Mouse (Mus musculus): ENCODE measurements around the gene Pla2g15.

Pla2g15 gene

DNA sequence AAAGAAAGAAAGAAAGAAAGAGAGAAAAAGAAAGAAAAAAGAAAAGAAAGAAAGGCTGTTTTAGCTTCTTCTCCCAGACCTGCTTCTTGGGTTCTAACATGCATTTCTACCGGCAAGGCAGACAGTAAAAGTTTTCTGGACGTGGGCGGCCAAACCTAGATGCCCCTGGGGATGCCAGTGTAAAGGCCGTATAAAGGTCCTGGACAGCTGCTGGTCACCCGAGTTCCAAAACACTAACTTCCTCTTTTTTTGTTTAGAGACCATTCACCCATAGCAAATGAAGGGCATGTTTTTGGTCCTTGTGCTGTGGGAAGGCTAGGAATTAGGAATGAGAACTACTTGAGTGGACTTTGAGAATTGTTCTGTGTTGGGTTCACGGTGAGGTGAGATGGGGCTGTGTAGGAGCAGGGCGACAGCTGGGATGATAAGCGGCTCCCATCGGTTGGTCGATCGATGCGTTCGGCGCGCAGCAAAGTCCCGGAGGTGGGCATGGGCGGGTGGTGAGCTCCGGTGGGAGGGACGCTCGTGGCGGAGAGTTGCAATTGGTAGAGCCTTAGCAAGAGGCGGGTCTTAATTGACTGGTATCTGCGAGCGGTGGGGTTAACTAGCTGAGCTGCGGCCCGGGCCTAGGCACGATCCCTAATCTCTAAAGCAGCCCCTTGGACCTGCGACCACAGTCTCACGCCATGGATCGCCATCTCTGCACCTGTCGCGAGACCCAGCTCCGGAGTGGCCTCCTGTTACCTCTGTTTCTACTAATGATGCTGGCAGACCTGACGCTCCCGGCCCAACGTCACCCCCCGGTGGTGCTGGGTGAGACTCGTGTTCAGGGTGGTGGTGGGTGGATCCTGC, at the start of gene Pla2g15:
Gene Pla2g15 (plus strand): TSS at position 599 of the 852 bp plus-strand sequence.
- in situ Hi-C loops (cut with MboI, MseI): no loop called here

DNA sequence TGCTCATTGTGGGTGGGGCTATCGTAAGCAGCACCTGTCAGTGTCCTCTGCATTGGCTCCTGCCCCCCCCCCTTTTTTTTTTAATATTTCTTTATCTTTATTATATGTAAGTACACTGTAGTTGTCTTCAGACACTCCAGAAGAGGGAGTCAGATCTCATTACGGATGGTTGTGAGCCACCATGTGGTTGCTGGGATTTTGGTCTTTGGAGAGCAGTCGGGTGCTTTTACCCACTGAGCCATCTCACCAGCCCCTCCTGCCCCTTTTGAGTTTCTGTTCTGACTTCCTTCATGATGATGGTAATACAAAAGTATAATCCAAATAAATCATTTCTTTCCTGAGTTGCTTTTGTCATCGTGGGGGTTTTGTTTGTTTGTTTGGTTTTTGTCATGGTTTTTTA, 47.9 kb upstream of the Pla2g15 start:
- in situ Hi-C loops (cut with MboI, MseI): no loop called here

DNA sequence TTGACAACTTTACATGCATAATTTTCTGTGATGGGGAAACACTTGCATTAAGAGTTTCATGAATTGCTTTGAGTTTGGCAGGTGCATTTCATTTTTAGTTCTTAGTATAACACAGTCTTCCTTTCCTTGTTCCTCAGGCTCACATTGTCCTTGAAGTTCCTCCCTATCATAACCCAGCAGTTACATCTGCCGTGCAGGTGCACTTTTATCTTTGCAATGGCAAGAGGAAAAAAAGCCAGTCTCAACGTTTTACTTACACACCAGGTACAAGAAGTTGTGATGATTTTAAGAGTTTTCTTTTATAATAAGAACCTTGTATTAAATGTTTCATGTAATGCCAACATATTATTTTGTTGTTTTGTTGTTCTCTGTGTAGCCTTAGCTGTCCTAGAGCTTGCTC, 46.3 kb upstream of the Pla2g15 start:
- in situ Hi-C loops (cut with MboI, MseI): no loop called here

DNA sequence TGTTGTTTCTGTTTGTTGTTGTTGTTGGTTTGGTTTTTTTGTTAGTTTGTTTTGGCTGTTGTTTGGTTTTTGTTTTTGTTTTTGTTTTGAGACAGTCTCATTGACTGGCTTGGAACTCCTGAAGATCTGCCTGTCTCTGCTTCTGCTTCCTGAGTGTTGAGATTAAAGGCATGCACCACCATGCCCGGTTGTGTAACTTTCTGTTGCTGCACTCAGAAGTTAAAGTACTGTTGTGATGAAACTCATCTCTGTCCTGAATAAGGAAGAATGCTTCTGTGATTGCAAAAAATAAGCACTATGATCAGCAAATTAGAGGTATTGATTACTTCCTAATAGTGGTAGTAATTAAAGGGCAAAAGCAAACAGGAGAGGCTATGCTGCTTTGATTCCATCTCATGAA, 44.0 kb upstream of the Pla2g15 start:
- in situ Hi-C loops (cut with MboI, MseI): no loop called here

DNA sequence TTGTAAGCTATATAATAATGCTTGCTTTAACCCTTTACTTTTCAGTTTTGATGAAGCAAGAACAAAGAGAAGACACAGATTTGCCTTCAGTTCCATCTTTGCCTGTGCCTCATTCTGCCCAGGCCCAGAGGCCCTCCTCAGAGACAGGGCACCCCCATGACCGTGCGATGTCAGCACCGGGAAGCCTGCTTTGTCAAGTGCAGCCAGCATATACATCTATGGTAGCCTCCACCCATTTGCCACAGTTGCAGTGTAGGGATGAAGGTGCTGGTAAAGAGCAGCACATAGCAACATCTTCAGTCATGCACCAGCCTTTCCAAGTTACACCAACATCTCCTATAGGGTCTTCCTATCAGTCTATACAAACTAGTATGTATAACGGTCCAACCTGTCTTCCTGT, 42.1 kb upstream of the Pla2g15 start:
- in situ Hi-C loops (cut with MboI, MseI): no loop called here

DNA sequence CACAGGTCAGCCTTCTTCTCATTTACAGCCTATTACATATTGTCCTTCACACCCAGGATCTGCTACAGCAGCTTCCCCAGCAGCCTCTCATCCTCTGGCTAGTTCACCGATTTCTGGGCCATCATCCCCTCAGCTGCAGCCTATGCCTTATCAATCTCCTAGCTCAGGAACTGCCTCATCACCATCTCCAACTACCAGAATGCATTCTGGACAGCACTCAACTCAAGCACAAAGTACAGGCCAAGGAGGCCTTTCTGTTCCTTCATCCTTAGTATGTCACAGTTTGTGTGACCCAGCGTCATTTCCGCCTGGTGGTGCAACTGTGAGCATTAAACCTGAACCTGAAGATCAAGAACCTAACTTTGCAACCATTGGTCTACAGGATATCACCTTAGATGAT, 41.5 kb upstream of the Pla2g15 start:
- in situ Hi-C loops (cut with MboI, MseI): no loop called here

DNA sequence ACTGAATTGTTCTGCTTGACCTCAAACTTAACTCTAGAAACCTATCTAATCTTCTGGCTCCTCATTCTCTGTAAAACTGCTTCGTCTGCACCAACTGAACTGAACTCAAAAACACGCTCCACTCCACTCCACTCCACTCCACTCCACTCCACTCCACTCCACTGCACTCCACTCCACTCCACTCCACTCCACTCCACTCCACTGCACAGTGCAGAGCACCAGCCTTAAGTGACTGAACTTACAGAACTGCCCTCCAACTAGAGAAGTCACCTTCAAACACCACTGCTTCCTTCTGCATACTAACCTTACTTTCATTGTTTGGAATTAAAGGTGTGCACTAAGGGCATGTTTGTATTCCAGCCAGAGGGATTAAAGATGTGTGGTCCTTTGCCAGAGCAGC, 38.2 kb upstream of the Pla2g15 start:
- in situ Hi-C loops (cut with MboI, MseI): no loop called here

DNA sequence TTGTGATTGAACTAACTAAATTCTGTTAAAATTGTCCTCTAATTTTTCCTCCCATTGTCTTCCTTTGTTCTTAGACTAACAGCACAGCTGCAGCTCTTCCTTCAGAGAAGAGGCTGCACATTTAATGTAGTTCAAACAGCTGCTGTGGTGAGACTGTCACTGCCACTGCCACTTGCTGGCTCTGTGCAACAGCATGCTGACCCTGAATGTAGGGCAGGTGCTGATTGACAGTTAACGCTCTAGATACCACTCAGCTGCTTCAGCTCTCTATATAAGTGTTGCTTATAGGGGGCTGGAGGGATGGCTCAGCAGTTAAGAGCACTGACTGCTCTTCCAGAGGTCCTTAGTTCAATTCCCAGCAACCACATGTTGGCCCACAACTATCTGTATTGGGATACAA, 37.7 kb upstream of the Pla2g15 start:
- in situ Hi-C loops (cut with MboI, MseI): no loop called here

DNA sequence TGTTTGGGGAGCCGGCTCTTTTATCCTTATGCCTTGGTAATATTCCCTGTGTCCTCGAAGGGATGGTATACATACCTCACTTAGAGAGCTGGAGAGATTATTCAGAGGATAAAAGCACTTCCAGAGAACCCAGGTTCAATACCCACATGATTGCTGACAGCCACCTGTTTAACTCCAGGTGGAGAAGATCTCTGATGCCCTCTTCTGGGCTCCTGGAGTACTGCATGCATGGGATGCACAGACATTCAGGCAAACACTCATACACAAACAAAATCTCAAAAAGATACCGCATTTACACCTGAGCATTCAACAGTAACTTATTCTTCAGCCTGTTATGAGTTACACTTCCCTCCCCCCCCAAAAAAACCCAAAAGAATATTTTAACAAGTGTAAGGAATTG, 34.3 kb upstream of the Pla2g15 start:
- in situ Hi-C loops (cut with MboI, MseI): no loop called here

DNA sequence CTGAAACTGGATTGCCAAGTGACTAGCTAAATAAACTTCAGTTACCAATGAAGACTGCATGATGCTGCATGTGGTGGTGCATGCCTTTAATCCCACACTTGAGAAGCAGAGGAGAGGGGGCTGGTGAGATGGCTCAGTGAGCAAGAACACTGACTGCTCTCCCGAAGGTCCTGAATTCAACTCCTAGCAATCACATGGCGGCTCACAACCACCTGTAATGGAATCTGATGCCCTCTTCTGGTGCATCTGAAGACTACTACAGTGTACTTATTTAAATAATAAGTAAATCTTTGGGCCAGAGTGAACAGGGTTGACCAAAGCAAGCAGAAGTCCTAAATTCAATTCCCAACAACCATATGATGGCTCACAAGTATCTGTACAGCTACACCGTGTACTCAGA, 26.8 kb upstream of the Pla2g15 start:
- in situ Hi-C loops (cut with MboI, MseI): no loop called here

DNA sequence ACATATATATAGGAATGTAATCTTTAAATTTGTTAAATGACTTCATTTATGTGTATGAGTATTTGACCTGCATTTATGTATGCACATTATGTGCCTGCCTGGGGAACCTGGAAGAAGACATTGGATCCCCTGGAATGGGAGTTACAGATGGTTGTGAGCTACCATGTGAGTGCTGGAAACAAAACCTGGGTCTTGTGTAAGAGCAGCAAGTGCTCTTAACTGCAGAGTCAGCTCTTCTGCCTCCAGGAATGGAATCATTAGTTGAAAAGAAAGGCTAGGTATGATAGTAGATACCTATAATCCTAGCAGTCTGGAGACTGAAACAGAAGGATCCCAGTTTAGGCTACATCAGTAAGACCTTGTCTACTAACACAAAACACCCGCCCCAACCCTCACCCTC, 24.1 kb upstream of the Pla2g15 start:
- in situ Hi-C loops (cut with MboI, MseI): no loop called here

DNA sequence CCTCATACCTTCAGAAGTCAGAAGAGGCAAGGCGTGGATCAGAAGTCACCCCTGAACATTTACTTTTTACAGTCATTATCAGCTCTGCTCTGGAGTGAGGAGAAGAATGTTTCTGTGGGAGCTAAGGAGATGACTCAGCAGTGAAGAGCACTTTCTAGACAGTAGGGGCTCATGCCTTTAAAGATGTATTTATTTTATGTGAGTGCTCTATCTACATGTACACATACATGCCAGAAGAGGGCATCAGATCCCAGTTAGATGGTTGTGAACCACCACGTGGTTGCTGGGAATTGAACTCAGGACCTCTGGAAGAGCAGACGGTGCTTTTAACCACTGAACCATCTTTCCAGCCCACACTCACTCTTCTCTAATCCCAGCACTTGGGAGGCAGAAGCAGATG, 23.1 kb upstream of the Pla2g15 start:
- in situ Hi-C loops (cut with MboI, MseI): no loop called here

DNA sequence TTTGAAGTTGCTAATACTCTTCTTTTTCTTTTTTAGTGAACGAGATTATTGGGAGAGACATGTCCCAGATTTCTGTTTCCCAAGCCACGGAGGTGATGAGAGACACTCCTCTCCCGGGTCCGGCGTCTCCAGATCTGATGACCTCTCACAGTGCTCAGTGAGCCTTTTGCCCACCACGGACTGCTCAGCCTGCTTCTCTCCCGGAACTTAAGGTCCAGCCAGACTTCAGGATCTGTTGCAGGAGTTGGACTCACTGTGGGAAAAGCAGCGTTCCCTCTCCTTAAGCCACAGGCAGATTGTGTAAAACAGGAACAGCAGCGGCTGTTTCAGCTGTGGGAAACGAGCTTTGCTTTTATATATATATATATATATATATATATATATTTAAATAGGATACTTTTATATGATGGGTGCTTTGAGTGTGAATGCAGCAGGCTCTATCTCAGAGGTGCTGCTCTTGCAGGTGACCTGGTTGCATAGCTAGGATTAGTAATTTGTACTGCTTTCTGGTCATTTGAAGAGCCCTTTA, 22.3 kb upstream of the Pla2g15 start:
- in situ Hi-C loops (cut with MboI, MseI): no loop called here

DNA sequence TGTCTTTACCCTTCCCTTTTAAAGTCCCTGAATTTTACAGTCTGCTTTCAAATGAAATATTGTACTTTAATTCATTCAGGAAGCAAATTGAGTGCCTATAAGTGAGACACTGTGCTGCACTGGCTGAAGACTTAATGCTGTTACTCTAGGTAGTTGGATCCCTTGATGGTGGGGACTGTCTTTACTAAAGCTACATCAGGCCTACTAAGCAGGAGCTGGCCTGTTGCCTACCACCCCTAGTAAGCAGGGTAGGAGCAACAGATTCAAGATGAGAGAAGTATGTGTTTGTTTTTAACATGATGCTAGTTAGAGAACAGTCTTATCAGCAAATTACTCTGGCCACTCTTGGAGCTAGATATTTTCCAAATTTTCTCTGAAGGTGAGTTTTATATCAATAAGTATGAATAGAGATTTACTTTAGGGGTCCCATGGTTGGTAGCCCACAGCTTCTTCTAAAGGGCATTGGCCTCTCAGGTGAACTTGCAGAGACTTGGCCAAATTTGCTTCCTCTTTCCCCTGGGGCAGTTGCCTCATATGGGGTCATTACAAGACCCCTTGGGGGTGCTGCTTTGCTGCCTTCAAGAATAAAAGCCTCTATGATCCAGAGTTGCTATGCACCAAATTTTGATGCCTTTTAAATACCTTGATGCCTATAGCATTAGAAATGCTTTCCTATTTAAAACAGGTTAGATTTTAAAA, 20.8 kb upstream of the Pla2g15 start:
- in situ Hi-C loops (cut with MboI, MseI): no loop called here

DNA sequence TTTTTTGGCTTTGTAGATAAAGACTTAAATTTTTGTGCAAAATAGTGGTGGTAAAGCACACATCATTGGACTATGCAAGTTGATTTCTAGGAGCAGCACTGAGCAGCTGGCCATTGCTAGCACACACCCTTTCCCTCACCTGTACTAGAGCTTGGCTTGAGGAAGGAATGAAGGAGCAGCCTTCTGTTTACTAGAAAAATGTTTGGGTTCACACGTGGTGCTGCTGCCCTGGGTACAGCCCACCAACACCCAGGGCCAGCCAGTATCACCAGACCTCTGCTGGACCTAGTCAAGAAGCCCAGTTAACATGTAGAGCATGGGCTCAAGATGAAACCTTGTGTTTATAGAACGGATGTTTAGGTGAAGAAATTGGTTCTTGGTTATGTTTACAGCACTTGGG, 20.2 kb upstream of the Pla2g15 start:
- in situ Hi-C loops (cut with MboI, MseI): no loop called here

DNA sequence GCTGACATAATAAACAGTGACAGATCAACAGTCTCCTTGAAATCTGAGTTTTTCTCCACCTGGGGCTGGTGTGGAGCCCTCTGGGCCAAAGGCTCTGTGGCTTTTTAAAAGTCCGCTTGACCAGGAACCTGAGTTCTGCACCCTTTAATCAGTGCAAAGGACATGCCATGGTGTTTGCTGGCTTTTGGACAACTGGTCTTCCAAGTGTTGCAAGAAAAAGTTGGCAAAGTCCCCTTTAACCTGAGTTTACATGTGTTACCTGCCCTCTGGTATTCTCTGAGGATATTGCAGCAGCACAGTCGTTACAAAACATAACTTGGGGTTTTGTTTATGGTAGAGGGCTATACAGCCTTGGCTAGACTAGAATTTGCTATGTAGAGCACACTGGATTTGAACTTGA, 19.7 kb upstream of the Pla2g15 start:
- in situ Hi-C loops (cut with MboI, MseI): no loop called here

DNA sequence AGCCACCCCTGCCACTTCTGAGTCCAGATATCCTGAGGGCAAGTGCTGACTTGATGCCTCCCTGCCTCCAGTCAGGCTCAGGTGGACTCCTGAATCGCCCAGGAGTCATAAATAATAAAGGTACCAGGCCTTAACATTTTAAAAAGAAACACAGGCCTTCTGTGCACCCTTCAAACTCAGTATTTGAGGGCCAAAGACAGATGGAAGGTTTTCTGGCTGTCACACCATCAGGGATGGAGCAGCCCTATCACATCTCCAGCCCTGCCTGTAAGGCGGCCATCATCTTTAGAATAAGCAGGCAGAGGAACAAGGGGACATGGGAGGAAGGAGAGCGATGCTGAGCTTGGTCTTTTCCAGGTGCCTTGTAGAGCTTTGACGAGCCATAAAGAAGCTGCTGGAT, 19.2 kb upstream of the Pla2g15 start:
- in situ Hi-C loops (cut with MboI, MseI): no loop called here

DNA sequence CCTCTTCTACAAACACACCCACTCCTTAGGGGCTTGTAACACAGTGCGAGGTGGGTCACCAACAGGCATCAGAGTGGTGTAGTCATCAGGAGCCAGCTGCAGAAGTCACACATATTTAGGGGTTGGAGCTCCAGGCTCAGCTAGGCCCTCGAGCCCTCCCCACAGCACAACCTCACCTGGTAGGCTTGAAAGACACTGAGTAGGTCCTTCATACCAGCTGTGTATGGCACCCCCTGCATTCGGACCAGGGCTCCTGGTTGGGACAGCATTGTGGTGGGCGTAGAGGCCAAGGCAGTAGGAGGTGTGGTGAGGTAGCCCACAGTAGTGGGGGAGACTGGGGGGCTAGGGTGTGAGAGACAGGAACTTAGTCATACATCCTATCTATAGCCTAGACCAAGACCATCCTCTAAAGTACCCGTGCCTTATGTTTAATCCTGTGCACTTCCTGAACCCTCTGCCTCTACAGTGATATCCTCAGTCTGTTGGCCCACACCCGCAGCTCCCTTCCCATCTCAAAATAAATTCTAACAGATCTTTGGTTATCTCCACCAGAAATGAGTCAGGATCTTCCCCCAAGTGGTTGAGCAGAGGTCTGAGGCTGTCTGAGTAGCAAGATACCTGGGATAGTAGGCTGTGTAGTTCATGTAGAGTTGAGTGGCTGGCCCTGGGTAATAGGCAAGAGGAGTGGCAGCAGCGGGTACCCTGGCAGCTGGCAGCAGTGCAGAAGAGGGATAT, 18.5 kb upstream of the Pla2g15 start:
- in situ Hi-C loops (cut with MboI, MseI): no loop called here

DNA sequence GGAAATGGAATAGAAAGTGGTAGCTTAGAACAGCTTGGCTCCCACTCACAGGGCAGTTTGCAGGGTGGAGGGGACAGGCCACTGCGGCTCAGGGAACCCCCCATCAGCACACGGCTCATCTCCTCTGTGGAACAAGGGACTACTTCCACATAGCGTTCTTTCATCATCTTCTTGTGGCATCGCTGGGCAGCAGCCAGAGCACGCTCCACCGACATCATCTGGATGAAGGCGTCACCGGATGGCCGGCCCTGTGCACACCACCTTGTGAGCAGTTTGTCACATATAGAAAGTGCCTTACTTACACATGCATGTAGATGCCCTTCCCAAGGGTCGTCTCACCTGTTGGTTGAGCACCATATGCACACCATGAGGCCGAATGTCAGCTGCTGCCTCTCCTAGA, 17.8 kb upstream of the Pla2g15 start:
- in situ Hi-C loops (cut with MboI, MseI): no loop called here

DNA sequence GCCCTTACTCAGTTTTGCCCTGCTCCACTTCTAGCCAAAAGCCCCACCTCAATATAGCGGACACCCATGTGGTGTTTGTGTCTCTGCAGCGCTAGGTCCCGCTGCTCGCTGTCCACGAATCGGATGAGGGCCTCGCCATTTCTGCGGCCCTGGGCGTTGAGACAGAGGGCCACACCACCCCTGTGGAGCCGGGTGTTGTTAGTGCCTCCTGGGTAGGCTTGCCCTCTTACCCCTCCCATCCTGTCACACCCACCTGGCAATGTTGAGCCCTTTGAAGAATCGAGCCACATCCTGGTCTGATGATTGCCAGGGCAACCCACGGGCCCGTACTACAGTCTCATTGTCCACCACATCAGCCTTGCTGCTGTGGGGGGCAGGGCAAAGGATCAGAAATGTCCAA, 16.7 kb upstream of the Pla2g15 start:
- in situ Hi-C loops (cut with MboI, MseI): no loop called here

DNA sequence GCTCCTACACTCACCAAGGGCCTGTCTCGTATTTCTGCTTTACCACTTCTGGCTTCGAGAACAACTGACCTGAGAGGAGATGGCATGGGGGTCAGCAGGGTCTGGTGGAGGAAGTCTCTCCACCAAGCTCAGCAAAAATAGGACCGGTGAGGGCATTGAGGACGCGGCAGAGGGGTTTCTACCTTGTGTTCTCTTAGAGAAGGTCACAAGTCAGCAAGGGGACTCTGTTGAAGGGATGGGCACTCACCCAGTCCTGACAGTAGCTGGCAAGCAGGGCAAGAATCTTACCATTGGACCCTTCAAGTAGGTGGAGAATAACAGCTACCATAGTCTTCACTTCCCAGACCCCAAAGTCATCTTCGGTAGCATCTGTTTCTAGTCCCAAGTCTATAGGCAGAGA, 16.3 kb upstream of the Pla2g15 start:
- in situ Hi-C loops (cut with MboI, MseI): no loop called here
